Comparison of ENCODE assay signal across 15 mouse cellular contexts in genomic region chr5:36336252-36336651, GRCm38 (mm10).
A peak's percentile ranks its signal among the peaks of the same experiment; 100 is the strongest.
DNase-seq lines count a peak whose midpoint lies in the region; ATAC-seq and TF ChIP-seq lines count a peak whose summit lies in the region.
"Had no signal": no experiment of that assay in that cellular context is flagged by ENCODE, and none has a peak within 500 bp of the region (broad histone marks: within the 10 kb centered on the region; RNA-seq: fewer than 3 reads in every experiment).

No protein-coding gene starts in this region.

- no peaks in the 10 kb centered on the region for H3K36me3 ChIP-seq in hindbrain, embryonic 13.5 days
- no peaks in the 10 kb centered on the region for H3K36me3 ChIP-seq in hindbrain, embryonic 11.5 days (ENCODE audit: control insufficient read depth, insufficient read depth, low read length)
- no peaks in the 10 kb centered on the region for H3K36me3 ChIP-seq in hindbrain, postnatal 0 days (ENCODE audit: insufficient read depth, low read length)
- H3K36me3 ChIP-seq: forebrain, embryonic 15.5 days had no signal

- DNase-seq in hindbrain, embryonic 11.5 days (ENCODE audit: low spot score), result no peak
- DNase-seq in hindbrain, postnatal 0 days (ENCODE audit: low spot score), result peak; percentile 67
- peak; percentile 33 to 45 for DNase-seq in layer of hippocampus, postnatal 36 days
- DNase-seq in retina, postnatal 1 day, result peak; percentile 73
- no peak for DNase-seq in kidney, postnatal 25 days
- no peak for DNase-seq in frontal cortex, postnatal 36 days (ENCODE audit: low spot score in 2 of 2)
- DNase-seq: cerebellum, adult 18-20 months; embryo, embryonic 11 days; gastrocnemius, postnatal 10 days; kidney, adult 11 months; kidney, postnatal 14 days; liver, postnatal 0 days; lung, postnatal 36 days had no signal

- no peak overlapping the region for H3K4me3 ChIP-seq in hindbrain, embryonic 13.5 days
- no peak overlapping the region for H3K4me3 ChIP-seq in hindbrain, embryonic 11.5 days (ENCODE audit: low read depth, low read length)
- H3K4me3 ChIP-seq in hindbrain, postnatal 0 days (ENCODE audit: low read length), result no peak overlapping the region
- H3K4me3 ChIP-seq: forebrain, embryonic 15.5 days had no signal

- H3K9ac ChIP-seq in hindbrain, embryonic 13.5 days, result no peak overlapping the region
- no peak overlapping the region for H3K9ac ChIP-seq in hindbrain, embryonic 11.5 days (ENCODE audit: low read depth, low read length)
- H3K9ac ChIP-seq in hindbrain, postnatal 0 days (replicated peaks; ENCODE audit: low read length), result no peak overlapping the region
- H3K9ac ChIP-seq: forebrain, embryonic 15.5 days; liver, postnatal 0 days had no signal

- peaks cover 57% of the 10 kb centered on the region for H3K4me1 ChIP-seq in hindbrain, embryonic 13.5 days (replicated peaks)
- peaks cover 11% of the 10 kb centered on the region; the same call in 1 of the 2 replicates for H3K4me1 ChIP-seq in hindbrain, embryonic 11.5 days (replicated peaks; ENCODE audit: control insufficient read depth, insufficient read depth, low read length)
- peaks cover 27% of the 10 kb centered on the region for H3K4me1 ChIP-seq in hindbrain, postnatal 0 days (ENCODE audit: insufficient read depth, low read length)

- peaks cover 5% of the 10 kb centered on the region; the same call in 1 of the 2 replicates for H3K27me3 ChIP-seq in hindbrain, embryonic 13.5 days
- no peaks in the 10 kb centered on the region for H3K27me3 ChIP-seq in hindbrain, embryonic 11.5 days (ENCODE audit: control insufficient read depth, insufficient read depth, low read length)
- no peaks in the 10 kb centered on the region for H3K27me3 ChIP-seq in hindbrain, postnatal 0 days (ENCODE audit: insufficient read depth, low read length)
- H3K27me3 ChIP-seq: forebrain, embryonic 15.5 days had no signal

- H3K4me2 ChIP-seq in hindbrain, embryonic 13.5 days, result no peak overlapping the region
- H3K4me2 ChIP-seq in hindbrain, embryonic 11.5 days (replicated peaks; ENCODE audit: low read depth, low read length), result no peak overlapping the region
- no peak overlapping the region for H3K4me2 ChIP-seq in hindbrain, postnatal 0 days (ENCODE audit: low read depth, low read length)
- H3K4me2 ChIP-seq: forebrain, embryonic 15.5 days had no signal

- no peaks in the 10 kb centered on the region for H3K9me3 ChIP-seq in hindbrain, embryonic 13.5 days
- no peaks in the 10 kb centered on the region for H3K9me3 ChIP-seq in hindbrain, embryonic 11.5 days (ENCODE audit: control insufficient read depth, low read length)
- no peaks in the 10 kb centered on the region for H3K9me3 ChIP-seq in hindbrain, postnatal 0 days (ENCODE audit: low read length)
- H3K9me3 ChIP-seq: forebrain, embryonic 15.5 days had no signal

- ATAC-seq in hindbrain, embryonic 13.5 days (ENCODE audit: low FRiP score), result peak; percentile 62; the same call in 1 of the 2 replicates
- no peak for ATAC-seq in hindbrain, embryonic 11.5 days (ENCODE audit: low FRiP score)
- peak; percentile 78 for ATAC-seq in hindbrain, postnatal 0 days
- ATAC-seq: forebrain, embryonic 15.5 days; liver, postnatal 0 days had no signal

- TF ChIP-seq CTCF in hindbrain, postnatal 0 days (IDR thresholded peaks at IDR 0.05; ENCODE audit: low read depth), result no peak

- 58% methylated on average over 7 of the region's 7 CpGs for WGBS in hindbrain, embryonic 13.5 days
- WGBS in hindbrain, embryonic 11.5 days, result 68% methylated on average over 7 of the region's 7 CpGs
- WGBS in hindbrain, postnatal 0 days, result 25% methylated on average over 7 of the region's 7 CpGs

- no peak overlapping the region for H3K27ac ChIP-seq in hindbrain, embryonic 13.5 days
- no peak overlapping the region for H3K27ac ChIP-seq in hindbrain, embryonic 11.5 days (ENCODE audit: low read depth, low read length)
- H3K27ac ChIP-seq in hindbrain, postnatal 0 days, result no peak overlapping the region
- H3K27ac ChIP-seq: forebrain, embryonic 15.5 days had no signal

Comparison
In these comparisons a context has a peak if more than half of its experiments do, and no peak if none do; other contexts are left out.
1. DNase-seq: peak in hindbrain, postnatal 0 days (single experiment), layer of hippocampus, postnatal 36 days (2 of 2) and retina, postnatal 1 day (single experiment); none in hindbrain, embryonic 11.5 days (single experiment), kidney, postnatal 25 days (0 of 2) and frontal cortex, postnatal 36 days (0 of 2).